Mouse (Mus musculus): ENCODE data around the gene Phospho1. TPM values are rescaled to one million over a fixed set of nuclear protein-coding genes. Genes with fewer than 3 reads are reported as not detected.

Gene Phospho1
- total and polyA plus RNA-seq, 2 experiments from 2014 or later: 2.1 TPM; not detected in 1

- H3K4me3 ChIP-seq (ENCODE audit: low read depth, low read length): no peak overlapping the region
- no peak overlapping the region for H3K27ac ChIP-seq (ENCODE audit: low read depth, low read length)
- H3K4me1 ChIP-seq (ENCODE audit: insufficient read depth, low read length): peaks cover 8% of the 10 kb centered on the region; the same call in 1 of the 2 replicates
- no peaks in the 10 kb centered on the region for H3K36me3 ChIP-seq (ENCODE audit: insufficient read depth, low read length)
- H3K27me3 ChIP-seq (ENCODE audit: insufficient read depth, low read length): peaks cover 79% of the 10 kb centered on the region
- no peak overlapping the region for H3K4me2 ChIP-seq (ENCODE audit: low read depth, low read length, poor library complexity, severe bottlenecking)
- ATAC-seq (ENCODE audit: low FRiP score): no peak
- H3K9ac ChIP-seq (replicated peaks; ENCODE audit: low read length, poor library complexity, severe bottlenecking): no peak overlapping the region
- WGBS: 48% methylated on average over 18 of the region's 18 CpGs
- no peak for TF ChIP-seq CTCF (IDR thresholded peaks at IDR 0.05)
- no peak for DNase-seq (ENCODE audit: low spot score)
- no peaks in the 10 kb centered on the region for H3K9me3 ChIP-seq (ENCODE audit: low read length)
These were observed 8.1 kb downstream of the Phospho1 start for GRCm38 (mm10) chr11:95832129-95833005.

- Histone ChIP-seq H3K4me3 (ENCODE audit: low read depth, low read length) (no peak overlapping the region; the same call in 1 of the 2 replicates), H3K4me2 (ENCODE audit: low read depth, low read length, poor library complexity, severe bottlenecking) (no peak overlapping the region), H3K27me3 (ENCODE audit: insufficient read depth, low read length) (peaks cover 75% of the 10 kb centered on the region), H3K27ac (ENCODE audit: low read depth, low read length) (no peak overlapping the region), H3K9me3 (ENCODE audit: low read length) (no peaks in the 10 kb centered on the region), H3K9ac (replicated peaks; ENCODE audit: low read length, poor library complexity, severe bottlenecking) (no peak overlapping the region), H3K4me1 (ENCODE audit: insufficient read depth, low read length) (peaks cover 8% of the 10 kb centered on the region; the same call in 1 of the 2 replicates), H3K36me3 (ENCODE audit: insufficient read depth, low read length) (no peaks in the 10 kb centered on the region)
- no peak for TF ChIP-seq CTCF (IDR thresholded peaks at IDR 0.05)
- no peak for DNase-seq (ENCODE audit: low spot score)
- 25% methylated on average over 8 of the region's 8 CpGs for WGBS
- no peak for ATAC-seq (ENCODE audit: low FRiP score)
These were observed 8.8 kb downstream of the Phospho1 start for GRCm38 (mm10) chr11:95833006-95833570.

GRCm38 (mm10) chr11:95833631-95834142, 9.4 kb downstream of the Phospho1 start:
- 7% methylated on average over 18 of the region's 18 CpGs for WGBS
- DNase-seq (ENCODE audit: low spot score): no peak
- no peak overlapping the region for H3K4me3 ChIP-seq (ENCODE audit: low read depth, low read length)
- H3K36me3 ChIP-seq (ENCODE audit: insufficient read depth, low read length): no peaks in the 10 kb centered on the region
- H3K9ac ChIP-seq (replicated peaks; ENCODE audit: low read length, poor library complexity, severe bottlenecking): no peak overlapping the region
- no peak for TF ChIP-seq CTCF (IDR thresholded peaks at IDR 0.05)
- no peak for ATAC-seq (ENCODE audit: low FRiP score)
- H3K27me3 ChIP-seq (ENCODE audit: insufficient read depth, low read length): peaks cover 69% of the 10 kb centered on the region
- H3K4me1 ChIP-seq (ENCODE audit: insufficient read depth, low read length): peaks cover 8% of the 10 kb centered on the region; the same call in 1 of the 2 replicates
- H3K4me2 ChIP-seq (ENCODE audit: low read depth, low read length, poor library complexity, severe bottlenecking): no peak overlapping the region
- H3K9me3 ChIP-seq (ENCODE audit: low read length): no peaks in the 10 kb centered on the region
- no peak overlapping the region for H3K27ac ChIP-seq (ENCODE audit: low read depth, low read length)

- no peak overlapping the region for H3K4me3 ChIP-seq (ENCODE audit: low read depth, low read length)
- no peaks in the 10 kb centered on the region for H3K9me3 ChIP-seq (ENCODE audit: low read length)
- H3K4me2 ChIP-seq (ENCODE audit: low read depth, low read length, poor library complexity, severe bottlenecking): no peak overlapping the region
- no peak for DNase-seq (ENCODE audit: low spot score)
- peaks cover 8% of the 10 kb centered on the region; the same call in 1 of the 2 replicates for H3K4me1 ChIP-seq (ENCODE audit: insufficient read depth, low read length)
- WGBS: 7% methylated on average over 21 of the region's 22 CpGs
- peaks cover 64% of the 10 kb centered on the region for H3K27me3 ChIP-seq (ENCODE audit: insufficient read depth, low read length)
- H3K27ac ChIP-seq (ENCODE audit: low read depth, low read length): no peak overlapping the region
- ATAC-seq (ENCODE audit: low FRiP score): no peak
- no peak overlapping the region for H3K9ac ChIP-seq (replicated peaks; ENCODE audit: low read length, poor library complexity, severe bottlenecking)
- H3K36me3 ChIP-seq (ENCODE audit: insufficient read depth, low read length): no peaks in the 10 kb centered on the region
- TF ChIP-seq CTCF (IDR thresholded peaks at IDR 0.05): no peak
These were observed 9.9 kb downstream of the Phospho1 start for GRCm38 (mm10) chr11:95834143-95834667.

GRCm38 (mm10) chr11:95834742-95835710, 10.7 kb downstream of the Phospho1 start:
- ATAC-seq (ENCODE audit: low FRiP score): no peak

More at GRCm38 (mm10) chr11:95834742-95835710, 10.7 kb downstream of the Phospho1 start:
- 19% methylated on average over 15 of the region's 15 CpGs for WGBS
- Histone ChIP-seq H3K36me3 (ENCODE audit: insufficient read depth, low read length) (no peaks in the 10 kb centered on the region), H3K4me3 (ENCODE audit: low read depth, low read length) (no peak overlapping the region), H3K9ac (replicated peaks; ENCODE audit: low read length, poor library complexity, severe bottlenecking) (no peak overlapping the region), H3K27ac (ENCODE audit: low read depth, low read length) (no peak overlapping the region), H3K4me1 (ENCODE audit: insufficient read depth, low read length) (peaks cover 8% of the 10 kb centered on the region; the same call in 1 of the 2 replicates), H3K4me2 (ENCODE audit: low read depth, low read length, poor library complexity, severe bottlenecking) (no peak overlapping the region), H3K9me3 (ENCODE audit: low read length) (no peaks in the 10 kb centered on the region), H3K27me3 (ENCODE audit: insufficient read depth, low read length) (peaks cover 56% of the 10 kb centered on the region)
- TF ChIP-seq CTCF (IDR thresholded peaks at IDR 0.05): no peak
- no peak for DNase-seq (ENCODE audit: low spot score)

All from midbrain, postnatal 0 days (tissue).